Mouse (Mus musculus): Measurements from ENCODE around the gene Dand5. TPM values are rescaled to one million over a fixed set of nuclear protein-coding genes. Genes with fewer than 3 reads are reported as not detected.

Gene Dand5
- polyA plus RNA-seq, 1 experiment from 2014 or later = 4.5 TPM

DNA sequence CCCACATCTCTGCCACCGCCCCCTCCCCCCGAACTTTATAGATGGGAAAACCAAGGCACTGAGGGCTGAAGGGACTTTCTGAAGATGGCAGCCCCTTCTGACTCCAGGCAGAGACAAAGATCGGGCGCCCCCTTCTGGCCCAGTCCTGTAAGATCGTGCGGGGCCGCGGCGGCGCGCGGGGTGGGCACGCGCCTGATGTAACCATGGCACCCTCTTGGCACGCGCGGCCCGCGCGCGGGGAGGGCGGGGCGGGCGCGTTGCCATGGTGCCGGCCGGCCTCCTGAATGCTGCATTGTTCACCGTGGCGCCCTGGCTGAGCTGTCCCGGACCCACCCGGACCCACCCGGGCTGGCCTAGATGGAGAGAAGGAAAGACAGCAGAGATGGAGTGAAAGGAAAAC, 11.7 kb downstream of the Dand5 start:
- 1% methylated on average over 32 of the region's 32 CpGs for WGBS
- Histone ChIP-seq H3K4me1 (replicated peaks) (peaks cover 7% of the 10 kb centered on the region; the same call in 1 of the 2 replicates), H3K36me3 (no peaks in the 10 kb centered on the region), H3K4me2 (replicated peaks) (peak overlapping the region; percentile 73), H3K9me3 (no peaks in the 10 kb centered on the region), H3K4me3 (replicated peaks) (peak overlapping the region; percentile 37), H3K27me3 (replicated peaks) (peaks cover 49% of the 10 kb centered on the region), H3K9ac (no peak overlapping the region), H3K27ac (no peak overlapping the region)
- ATAC-seq = peak; percentile 82

DNA sequence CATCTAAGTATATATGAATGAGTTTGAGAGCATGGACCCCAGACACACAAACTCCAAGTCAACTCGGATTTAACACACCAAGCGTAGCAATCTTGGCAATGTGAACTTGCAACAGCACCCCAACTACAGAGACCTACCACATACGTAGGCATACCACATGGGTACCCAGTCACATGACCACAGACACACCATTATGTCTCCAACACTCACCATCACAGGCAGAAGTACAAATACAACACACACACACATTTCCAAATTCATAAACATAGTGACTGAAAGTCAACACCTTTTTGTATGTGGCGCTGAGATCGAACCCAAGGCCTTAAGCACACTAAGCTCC, 12.7 kb downstream of the Dand5 start:
- WGBS = 74% methylated on average over 5 of the region's 5 CpGs
- H3K9ac ChIP-seq = no peak overlapping the region
- no peak overlapping the region for H3K27ac ChIP-seq
- no peak for ATAC-seq
- peaks cover 3% of the 10 kb centered on the region; the same call in 1 of the 2 replicates for H3K4me1 ChIP-seq (replicated peaks)
- H3K36me3 ChIP-seq = no peaks in the 10 kb centered on the region
- no peak overlapping the region for H3K4me2 ChIP-seq (replicated peaks)
- H3K27me3 ChIP-seq (replicated peaks) = peaks cover 57% of the 10 kb centered on the region
- no peak overlapping the region for H3K4me3 ChIP-seq (replicated peaks)
- no peaks in the 10 kb centered on the region for H3K9me3 ChIP-seq

DNA sequence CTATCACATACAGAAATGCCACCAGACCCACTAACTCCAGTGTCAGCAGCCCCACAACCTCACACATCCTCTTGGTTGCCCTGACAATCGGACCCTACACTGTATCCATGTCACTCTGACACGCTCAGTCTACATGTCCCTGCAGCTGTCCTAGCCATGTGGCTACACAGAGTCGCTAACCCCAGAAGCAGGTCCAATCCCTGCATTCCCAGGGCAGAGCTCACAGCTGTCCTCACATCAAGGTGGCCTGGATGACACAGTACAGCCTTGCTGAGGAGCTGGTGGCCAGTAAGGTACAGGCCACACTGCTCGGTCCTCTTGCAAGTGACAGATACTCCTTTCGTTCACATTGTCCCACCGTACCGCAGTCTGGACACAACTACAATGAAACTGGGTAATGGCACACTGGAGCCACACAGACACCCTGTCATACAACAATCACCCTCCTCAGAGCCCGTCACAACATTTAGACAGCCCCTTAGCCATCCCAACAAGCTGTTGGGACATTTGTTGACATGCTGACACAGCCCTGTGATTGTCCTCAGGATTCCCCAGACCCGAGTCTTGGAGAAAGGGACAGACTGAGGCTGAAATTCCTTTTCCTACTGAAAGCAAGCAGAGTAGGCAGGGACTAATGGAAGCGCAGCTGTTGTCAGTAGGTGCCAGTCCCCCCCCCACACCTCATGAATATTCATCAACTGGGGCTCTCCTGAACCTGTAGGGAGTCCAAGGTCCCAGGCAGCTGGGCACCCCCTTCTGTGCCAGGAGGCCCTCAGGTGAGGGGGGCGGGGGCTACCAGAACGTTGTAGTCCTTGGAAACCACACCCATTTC, 13.3 kb downstream of the Dand5 start:
- Histone ChIP-seq H3K9ac (no peak overlapping the region), H3K4me1 (replicated peaks) (peaks cover 3% of the 10 kb centered on the region; the same call in 1 of the 2 replicates), H3K36me3 (no peaks in the 10 kb centered on the region), H3K27me3 (replicated peaks) (peaks cover 57% of the 10 kb centered on the region), H3K9me3 (no peaks in the 10 kb centered on the region), H3K27ac (no peak overlapping the region), H3K4me2 (replicated peaks) (no peak overlapping the region), H3K4me3 (replicated peaks) (no peak overlapping the region)
- no peak for ATAC-seq
- WGBS = 62% methylated on average over 12 of the region's 12 CpGs

DNA sequence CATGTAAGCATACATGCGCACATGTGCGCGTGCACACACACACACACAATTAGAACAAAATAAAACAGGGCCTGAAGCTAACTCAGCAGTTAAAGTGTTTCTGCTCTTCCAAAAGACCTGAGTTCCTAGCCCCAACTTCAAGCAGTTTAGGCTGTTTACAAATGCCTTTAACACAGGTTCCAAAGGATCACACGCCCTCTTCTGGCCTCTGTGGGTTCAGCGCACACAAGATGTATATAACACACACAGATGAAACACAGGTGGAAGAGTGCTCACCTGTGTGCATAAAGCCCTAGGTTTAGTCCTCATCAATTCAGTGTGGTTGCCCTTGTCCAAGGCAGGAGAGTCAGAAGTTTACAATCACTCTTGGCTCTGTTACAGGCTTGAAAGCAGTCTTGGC, 16.6 kb downstream of the Dand5 start:
- WGBS = 92% methylated on average over 5 of the region's 5 CpGs
- H3K27ac ChIP-seq = no peak overlapping the region
- H3K4me3 ChIP-seq (replicated peaks) = no peak overlapping the region
- H3K9ac ChIP-seq = no peak overlapping the region
- no peak for ATAC-seq
- no peak overlapping the region for H3K4me2 ChIP-seq (replicated peaks)
- peaks cover 2% of the 10 kb centered on the region; the same call in 1 of the 2 replicates for H3K4me1 ChIP-seq (replicated peaks)
- H3K36me3 ChIP-seq = no peaks in the 10 kb centered on the region
- no peaks in the 10 kb centered on the region for H3K9me3 ChIP-seq
- H3K27me3 ChIP-seq (replicated peaks) = peaks cover 55% of the 10 kb centered on the region

DNA sequence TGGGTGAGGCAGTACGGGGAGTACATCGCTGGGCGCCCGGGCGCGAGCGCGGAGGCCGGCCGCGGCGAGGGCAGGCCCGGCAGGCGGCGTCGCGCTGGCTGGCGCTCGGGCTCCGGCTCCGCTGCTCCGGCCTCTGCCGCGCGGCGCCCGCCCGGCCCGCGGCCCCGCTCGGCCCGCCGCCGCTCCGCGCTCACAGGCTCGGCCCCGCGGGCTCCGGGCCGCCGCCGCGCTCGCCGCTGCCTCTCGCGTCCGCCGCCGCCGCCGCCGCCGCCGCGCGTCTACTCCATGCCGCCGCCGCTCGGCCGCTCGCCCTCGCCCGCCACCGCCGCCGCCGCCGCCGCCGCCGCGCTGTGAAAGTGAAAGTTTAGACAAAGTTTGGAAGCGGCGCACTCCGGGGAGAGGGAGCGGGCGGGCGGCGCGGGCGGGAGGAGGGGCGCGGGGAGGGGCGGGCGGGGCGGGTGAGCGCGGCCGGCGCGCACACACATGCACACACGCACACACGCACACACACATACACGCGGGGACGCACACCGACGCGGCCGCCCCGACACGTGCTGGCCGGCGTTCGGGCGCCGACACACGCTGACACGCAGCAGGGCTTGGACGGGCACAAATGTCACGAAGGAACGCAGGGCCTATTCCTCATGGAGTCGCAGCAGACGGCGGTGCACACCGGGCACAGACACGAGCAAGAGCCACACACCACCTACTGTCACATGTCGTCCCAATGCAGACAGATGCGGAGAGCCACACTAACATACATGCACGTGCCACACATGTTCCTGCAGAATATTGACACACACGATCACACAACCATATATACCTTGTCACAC, 22.4 kb downstream of the Dand5 start, which contains the start of gene Nfix:
Nfix (minus strand) TSS at position 346 of the 833 bp plus-strand sequence.
- peak; percentile 72 for ATAC-seq
- Histone ChIP-seq H3K4me3 (replicated peaks) (peak within 1 kb of the TSS; percentile 70), H3K27me3 (replicated peaks) (peaks cover 77% of the 10 kb centered on the region), H3K9ac (peak within 1 kb of the TSS; percentile 83), H3K9me3 (no peaks in the 10 kb centered on the region), H3K36me3 (peaks cover 3% of the 10 kb centered on the region; the same call in 1 of the 2 replicates), H3K4me1 (replicated peaks) (peaks cover 20% of the 10 kb centered on the region), H3K4me2 (replicated peaks) (peak within 1 kb of the TSS; percentile 93), H3K27ac (peak within 1 kb of the TSS; percentile 68)
- 1% methylated on average over 81 of the region's 125 CpGs for WGBS

DNA sequence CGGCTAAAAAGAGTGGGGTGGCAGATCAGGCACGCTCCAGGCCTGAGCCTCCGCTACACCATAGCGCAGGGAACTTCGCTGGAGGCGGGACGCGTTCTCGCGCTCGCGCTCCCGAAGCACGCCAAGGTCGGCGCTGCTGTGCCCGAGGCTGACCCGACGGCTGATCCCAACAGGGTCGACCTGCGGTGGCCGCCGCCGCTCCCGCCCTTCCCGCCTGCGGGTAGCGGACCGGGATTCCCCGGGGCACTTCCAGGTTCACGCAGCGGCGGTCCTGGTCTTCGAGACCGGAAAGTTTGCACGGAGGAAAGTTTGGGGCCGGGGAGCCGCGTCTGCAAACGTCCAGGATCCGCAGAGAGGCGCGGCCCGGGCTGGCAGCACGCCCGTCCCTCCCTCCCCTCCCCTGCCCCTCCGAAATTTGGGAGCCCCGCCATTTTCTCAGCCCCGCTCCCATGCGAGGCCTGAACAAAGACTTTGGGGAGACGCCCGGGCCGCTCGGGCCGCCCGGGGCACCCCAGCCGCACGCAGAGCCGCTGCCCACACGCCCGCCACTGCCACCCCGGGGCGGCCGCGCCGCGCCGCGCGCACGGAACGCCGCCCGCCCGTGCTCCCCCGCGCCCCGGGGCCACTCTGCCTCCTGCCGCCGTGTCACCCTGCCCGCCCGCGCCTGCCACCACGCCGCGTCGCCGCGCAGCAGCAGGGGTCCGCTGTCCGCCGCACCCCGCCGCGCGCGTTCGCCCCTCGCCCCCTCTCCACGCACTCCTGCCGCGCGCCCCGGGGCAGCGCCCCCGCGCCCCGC, 23.3 kb downstream of the Dand5 start:
- Histone ChIP-seq H3K4me2 (replicated peaks) (peak overlapping the region; percentile 93), H3K9ac (peak overlapping the region; percentile 83), H3K4me3 (replicated peaks) (peak overlapping the region; percentile 70), H3K36me3 (peaks cover 3% of the 10 kb centered on the region; the same call in 1 of the 2 replicates), H3K27ac (peak overlapping the region; percentile 68), H3K27me3 (replicated peaks) (peaks cover 73% of the 10 kb centered on the region), H3K4me1 (replicated peaks) (peaks cover 28% of the 10 kb centered on the region), H3K9me3 (no peaks in the 10 kb centered on the region)
- 1% methylated on average over 72 of the region's 108 CpGs for WGBS
- peak; percentile 26; the same call in 1 of the 2 replicates for ATAC-seq

DNA sequence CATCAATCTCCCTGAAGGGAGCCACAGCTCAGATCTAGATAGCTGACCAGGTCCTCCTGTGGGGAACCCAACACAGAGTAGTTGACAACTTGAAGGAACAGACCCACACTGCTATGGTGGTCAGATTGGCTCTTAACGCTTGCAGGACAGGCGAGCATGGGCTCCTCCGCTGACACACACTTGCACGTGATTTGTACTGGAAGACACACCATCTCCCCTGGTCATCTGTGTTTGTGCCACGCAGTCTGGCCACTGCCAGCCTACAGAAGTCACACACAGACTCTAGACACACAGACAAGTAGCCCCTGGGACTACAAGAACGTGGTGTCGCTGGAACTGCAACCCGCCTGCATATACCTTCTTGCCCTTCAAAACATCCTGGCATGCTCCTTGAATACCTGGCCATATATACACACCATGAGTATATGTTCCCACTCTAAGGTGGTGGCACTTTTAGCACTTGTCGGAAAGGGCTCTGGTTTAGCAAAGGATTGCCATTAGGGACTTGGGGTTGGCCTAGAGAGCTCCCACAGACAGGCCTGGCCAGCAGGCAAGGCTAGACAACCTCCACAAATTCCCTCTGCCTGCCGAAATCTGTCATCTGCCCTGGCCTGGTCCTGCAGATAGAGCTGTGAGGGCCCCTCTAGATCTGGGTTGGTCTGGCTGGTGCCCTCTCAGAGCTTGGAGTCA, 24.0 kb downstream of the Dand5 start:
- Histone ChIP-seq H3K4me1 (replicated peaks) (peaks cover 34% of the 10 kb centered on the region), H3K27me3 (replicated peaks) (peaks cover 79% of the 10 kb centered on the region), H3K4me3 (replicated peaks) (peak overlapping the region; percentile 70), H3K36me3 (peaks cover 3% of the 10 kb centered on the region; the same call in 1 of the 2 replicates), H3K9me3 (no peaks in the 10 kb centered on the region), H3K9ac (peak overlapping the region; percentile 83), H3K27ac (no peak overlapping the region), H3K4me2 (replicated peaks) (peak overlapping the region; percentile 93)
- ATAC-seq = no peak
- WGBS = 53% methylated on average over 10 of the region's 10 CpGs

DNA sequence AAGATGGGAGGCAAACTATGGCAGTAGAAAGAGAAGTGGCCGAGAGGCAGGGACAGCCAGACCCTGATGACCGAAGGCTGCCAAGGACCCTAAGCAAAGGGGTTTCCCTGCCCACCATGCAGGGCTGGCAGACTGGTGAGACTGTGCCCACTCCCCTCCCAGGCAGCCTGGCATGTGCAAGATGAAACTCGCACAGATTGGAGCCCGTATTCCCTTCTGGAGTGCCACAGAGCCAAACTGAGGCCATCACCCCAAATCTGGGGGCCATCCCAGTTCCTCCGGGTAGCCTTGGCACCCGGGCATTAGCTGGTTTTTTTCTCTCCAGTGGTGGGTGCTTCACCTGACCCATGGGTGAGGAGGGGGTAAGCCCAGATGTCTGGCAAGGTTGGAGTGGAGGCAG, 24.7 kb downstream of the Dand5 start:
- no peak overlapping the region for H3K9ac ChIP-seq
- no peak overlapping the region for H3K27ac ChIP-seq
- H3K27me3 ChIP-seq (replicated peaks) = peaks cover 76% of the 10 kb centered on the region
- no peak for ATAC-seq
- peaks cover 35% of the 10 kb centered on the region for H3K4me1 ChIP-seq (replicated peaks)
- H3K4me3 ChIP-seq (replicated peaks) = no peak overlapping the region
- no peaks in the 10 kb centered on the region for H3K9me3 ChIP-seq
- 72% methylated on average over 6 of the region's 6 CpGs for WGBS
- peaks cover 3% of the 10 kb centered on the region; the same call in 1 of the 2 replicates for H3K36me3 ChIP-seq
- H3K4me2 ChIP-seq (replicated peaks) = peak overlapping the region; percentile 93

DNA sequence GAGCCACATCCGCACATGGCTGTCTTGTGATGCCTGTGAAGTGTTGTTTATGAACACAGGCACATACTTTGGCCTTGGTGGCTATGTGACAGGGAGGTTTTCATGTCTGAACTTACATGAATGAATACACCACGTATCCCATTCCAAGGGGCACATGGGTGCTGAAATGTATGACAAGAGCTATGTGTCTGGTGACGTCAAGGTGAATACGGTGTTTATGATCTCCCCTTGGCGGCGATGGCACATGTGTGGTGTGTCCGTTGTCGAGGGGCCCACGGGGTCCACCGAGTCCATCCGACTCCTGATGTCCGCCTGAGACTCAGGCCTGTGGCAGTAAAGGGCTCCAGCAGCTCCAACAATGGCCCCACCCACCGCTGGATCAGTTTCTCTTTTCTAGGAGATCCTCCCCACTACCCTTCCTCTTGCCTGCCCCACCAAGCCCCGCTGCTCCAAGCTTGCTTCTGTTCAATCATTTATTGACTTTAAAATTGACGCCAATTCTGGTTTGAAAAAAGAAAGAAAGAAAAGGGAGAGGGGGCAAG, 25.3 kb downstream of the Dand5 start:
- WGBS = 79% methylated on average over 15 of the region's 15 CpGs
- no peak for ATAC-seq
- Histone ChIP-seq H3K4me2 (replicated peaks) (no peak overlapping the region), H3K4me3 (replicated peaks) (no peak overlapping the region), H3K9ac (no peak overlapping the region), H3K4me1 (replicated peaks) (peaks cover 35% of the 10 kb centered on the region), H3K27ac (no peak overlapping the region), H3K9me3 (no peaks in the 10 kb centered on the region), H3K27me3 (replicated peaks) (peaks cover 74% of the 10 kb centered on the region), H3K36me3 (peaks cover 3% of the 10 kb centered on the region; the same call in 1 of the 2 replicates)

DNA sequence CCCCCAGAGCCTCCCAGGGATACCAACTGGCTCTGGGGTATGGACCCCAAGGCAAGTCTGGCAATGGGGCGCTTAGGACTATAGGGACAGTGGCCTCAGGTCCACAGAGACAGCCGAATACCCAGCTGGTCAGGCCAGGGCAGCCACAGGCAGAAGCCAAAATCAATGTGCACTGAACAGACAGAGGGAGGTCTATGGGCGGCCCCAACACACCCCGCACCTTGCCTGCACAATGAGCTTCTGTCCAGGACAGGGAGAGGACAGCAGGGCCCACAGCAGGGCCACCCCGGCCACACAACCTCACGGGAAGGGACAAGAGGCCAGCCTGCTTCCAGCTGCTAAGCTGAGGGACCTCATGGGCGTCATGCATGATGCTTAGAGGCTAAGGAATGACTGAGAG, 28.1 kb downstream of the Dand5 start:
- WGBS = 62% methylated on average over 7 of the region's 7 CpGs
- Histone ChIP-seq H3K4me1 (replicated peaks) (peaks cover 31% of the 10 kb centered on the region), H3K4me2 (replicated peaks) (peak overlapping the region; percentile 9; the same call in 1 of the 2 replicates)

More for the DNA sequence above, 28.1 kb downstream of the Dand5 start:
- no peaks in the 10 kb centered on the region for H3K9me3 ChIP-seq
- H3K27me3 ChIP-seq (replicated peaks) = peaks cover 74% of the 10 kb centered on the region
- ATAC-seq = 0 out of 2 replicates have a peak, but pooled peaks have one; percentile 18
- H3K27ac ChIP-seq = peak overlapping the region; percentile 67; the same call in 1 of the 2 replicates
- no peak overlapping the region for H3K4me3 ChIP-seq (replicated peaks)
- H3K36me3 ChIP-seq = peaks cover 3% of the 10 kb centered on the region; the same call in 1 of the 2 replicates
- no peak overlapping the region for H3K9ac ChIP-seq

Data from intestine, embryonic 15.5 days (tissue).